31 mouse cellular contexts compared by ENCODE assay signal in genomic region chr3:116942751-116943150, GRCm38 (mm10). TPM values are rescaled to one million over a fixed set of nuclear protein-coding genes. Genes with fewer than 3 reads are reported as not detected.
A peak's percentile ranks its signal among the peaks of the same experiment; 100 is the strongest.
DNase-seq lines count a peak whose midpoint lies in the region; ATAC-seq and TF ChIP-seq lines count a peak whose summit lies in the region.
"Had no signal": no experiment of that assay in that cellular context is flagged by ENCODE, and none has a peak within 500 bp of the region (broad histone marks: within the 10 kb centered on the region; RNA-seq: fewer than 3 reads in every experiment).

No protein-coding gene starts in this region.

- H3K4me2 ChIP-seq in heart, embryonic 13.5 days: no peak overlapping the region
- no peak overlapping the region for H3K4me2 ChIP-seq in hindbrain, embryonic 14.5 days (replicated peaks)
- H3K4me2 ChIP-seq in hindbrain, postnatal 0 days (ENCODE audit: low read depth, low read length): no peak overlapping the region
- H3K4me2 ChIP-seq: forebrain, embryonic 12.5 days; hindbrain, embryonic 12.5 days; intestine, embryonic 15.5 days; liver, embryonic 15.5 days; lung, embryonic 15.5 days had no signal

- no peak for ATAC-seq in heart, embryonic 13.5 days (ENCODE audit: extremely low read depth, insufficient number of reproducible peaks, low FRiP score, low TSS enrichment)
- peak; percentile 37; the same call in 1 of the 2 replicates for ATAC-seq in hindbrain, embryonic 14.5 days (ENCODE audit: low FRiP score)
- no peak for ATAC-seq in hindbrain, postnatal 0 days
- no peak for ATAC-seq in erythroblast, adult 5-6 weeks (replicated peaks; ENCODE audit: low FRiP score, poor library complexity, severe bottlenecking)
- ATAC-seq: intestine, embryonic 15.5 days had no signal

- no peak for TF ChIP-seq CTCF in hindbrain, postnatal 0 days (IDR thresholded peaks at IDR 0.05; ENCODE audit: low read depth)

- H3K27ac ChIP-seq in heart, embryonic 13.5 days (replicated peaks): peak overlapping the region; percentile 83
- no peak overlapping the region for H3K27ac ChIP-seq in hindbrain, embryonic 14.5 days
- no peak overlapping the region for H3K27ac ChIP-seq in hindbrain, postnatal 0 days
- H3K27ac ChIP-seq: forebrain, embryonic 12.5 days; hindbrain, embryonic 12.5 days; intestine, embryonic 15.5 days; limb, embryonic 10.5 days; liver, embryonic 15.5 days; lung, embryonic 15.5 days had no signal

- intact Hi-C loops in heart, postnatal 10 days (cut with DNase I): no loop called here

- no peaks in the 10 kb centered on the region for H3K27me3 ChIP-seq in heart, embryonic 13.5 days (replicated peaks)
- H3K27me3 ChIP-seq in hindbrain, embryonic 14.5 days (ENCODE audit: control insufficient read depth, insufficient read depth, low read length): no peaks in the 10 kb centered on the region
- no peaks in the 10 kb centered on the region for H3K27me3 ChIP-seq in hindbrain, postnatal 0 days (ENCODE audit: insufficient read depth, low read length)
- H3K27me3 ChIP-seq: forebrain, embryonic 12.5 days; hindbrain, embryonic 12.5 days; intestine, embryonic 15.5 days; liver, embryonic 15.5 days; lung, embryonic 15.5 days; megakaryocyte, embryonic 14.5 days had no signal

- peaks cover 27% of the 10 kb centered on the region for H3K36me3 ChIP-seq in heart, embryonic 13.5 days
- H3K36me3 ChIP-seq in hindbrain, embryonic 14.5 days (replicated peaks; ENCODE audit: control insufficient read depth, insufficient read depth): no peaks in the 10 kb centered on the region
- H3K36me3 ChIP-seq in hindbrain, postnatal 0 days (ENCODE audit: insufficient read depth, low read length): no peaks in the 10 kb centered on the region
- H3K36me3 ChIP-seq: forebrain, embryonic 12.5 days; hindbrain, embryonic 12.5 days; intestine, embryonic 15.5 days; limb, embryonic 10.5 days; liver, embryonic 15.5 days; lung, embryonic 15.5 days had no signal

- WGBS in heart, embryonic 13.5 days: 69% methylated on average over 6 of the region's 6 CpGs
- 45% methylated on average over 6 of the region's 6 CpGs for WGBS in hindbrain, embryonic 14.5 days
- 36% methylated on average over 6 of the region's 6 CpGs for WGBS in hindbrain, postnatal 0 days

- no peak overlapping the region for H3K4me3 ChIP-seq in heart, embryonic 13.5 days
- no peak overlapping the region for H3K4me3 ChIP-seq in hindbrain, embryonic 14.5 days (replicated peaks; ENCODE audit: low read length)
- no peak overlapping the region for H3K4me3 ChIP-seq in hindbrain, postnatal 0 days (ENCODE audit: low read length)
- H3K4me3 ChIP-seq: forebrain, embryonic 12.5 days; hindbrain, embryonic 12.5 days; intestine, embryonic 15.5 days; limb, embryonic 10.5 days; liver, embryonic 15.5 days; lung, embryonic 15.5 days; megakaryocyte, embryonic 14.5 days had no signal

- H3K9me3 ChIP-seq in heart, embryonic 13.5 days: no peaks in the 10 kb centered on the region
- no peaks in the 10 kb centered on the region for H3K9me3 ChIP-seq in hindbrain, embryonic 14.5 days (ENCODE audit: control insufficient read depth, low read length)
- H3K9me3 ChIP-seq in hindbrain, postnatal 0 days (ENCODE audit: low read length): no peaks in the 10 kb centered on the region
- H3K9me3 ChIP-seq: forebrain, embryonic 12.5 days; hindbrain, embryonic 12.5 days; intestine, embryonic 15.5 days; limb, embryonic 10.5 days; liver, embryonic 15.5 days; lung, embryonic 15.5 days had no signal

- H3K9ac ChIP-seq in heart, embryonic 13.5 days: no peak overlapping the region
- H3K9ac ChIP-seq in hindbrain, embryonic 14.5 days: no peak overlapping the region
- H3K9ac ChIP-seq in hindbrain, postnatal 0 days (replicated peaks; ENCODE audit: low read length): no peak overlapping the region
- H3K9ac ChIP-seq: forebrain, embryonic 12.5 days; hindbrain, embryonic 12.5 days; intestine, embryonic 15.5 days; liver, embryonic 15.5 days; lung, embryonic 15.5 days had no signal

- peaks cover 45% of the 10 kb centered on the region for H3K4me1 ChIP-seq in heart, embryonic 13.5 days
- H3K4me1 ChIP-seq in hindbrain, embryonic 14.5 days (replicated peaks; ENCODE audit: control insufficient read depth, insufficient read depth, low read length): no peaks in the 10 kb centered on the region
- H3K4me1 ChIP-seq in hindbrain, postnatal 0 days (ENCODE audit: insufficient read depth, low read length): no peaks in the 10 kb centered on the region
- H3K4me1 ChIP-seq: hindbrain, embryonic 12.5 days; intestine, embryonic 15.5 days; limb, embryonic 10.5 days; liver, embryonic 15.5 days; lung, embryonic 15.5 days; megakaryocyte, embryonic 14.5 days had no signal

- DNase-seq in embryo, embryonic 10 days (ENCODE audit: low spot score): peak; percentile 33
- DNase-seq in embryo, embryonic 11 days: no peak
- no peak for DNase-seq in heart, postnatal 10 days
- no peak for DNase-seq in hindbrain, embryonic 14.5 days (ENCODE audit: low spot score)
- no peak for DNase-seq in hindbrain, postnatal 0 days (ENCODE audit: low spot score)
- DNase-seq: cerebellum, adult 2 months; cerebellum, postnatal 36 days; kidney, adult 8-10 months; kidney, postnatal 10 days; liver; lung, postnatal 36 days; midbrain, embryonic 14.5 days; thymus, adult 18-20 months; thymus, postnatal 36 days had no signal

RNA-seq across cellular contexts. Expression of gene 4930455H04Rik, which starts 25.3 kb away (rescaled TPM):
- not detected in 2 replicates for polyA plus RNA-seq in heart, embryonic 13.5 days (2015; fragmentation: Nextera tagmentation; extraction: Ambion mirVana)
- under 1 TPM; 0.31 to 0.37 TPM for total RNA-seq in heart, postnatal 10 days (2021)
- polyA plus RNA-seq in hindbrain, embryonic 14.5 days (2014; fragmentation: Nextera tagmentation; extraction: Ambion mirVana): not detected in 2 replicates
- not detected in 2 replicates for total RNA-seq in hindbrain, postnatal 0 days (2014; rRNA removed)
- not detected in 2 replicates for polyA plus RNA-seq in hindbrain, postnatal 0 days (2015; fragmentation: Nextera tagmentation; extraction: Ambion mirVana)
- not detected in 2 replicates for total RNA-seq in erythroblast, adult 5-6 weeks (2015; ENCODE audit: low replicate concordance)
- not detected in 2 replicates for total RNA-seq in erythroblast, adult 5-6 weeks (2017; ENCODE audit: low replicate concordance)
- total RNA-seq: gastrocnemius, postnatal 4 days; layer of hippocampus, postnatal 25 days; MEL had no signal
- polyA plus RNA-seq: C2C12; cerebellum, adult 2 months; embryonic facial prominence, embryonic 11.5 days; forebrain, embryonic 12.5 days; hindbrain, embryonic 12.5 days; intestine, embryonic 15.5 days; limb, embryonic 10.5 days; liver, embryonic 15.5 days; lung, embryonic 15.5 days; midbrain, embryonic 14.5 days; neural tube, embryonic 11.5 days; small intestine, adult 2 months; stomach, embryonic 16.5 days had no signal

RNA-seq across cellular contexts. Expression of gene Palmd, which starts 26.0 kb away (rescaled TPM):
- 13.2 and 13.6 TPM in 2 replicates for polyA plus RNA-seq in heart, embryonic 13.5 days (2015; fragmentation: Nextera tagmentation; extraction: Ambion mirVana)
- total RNA-seq in heart, postnatal 10 days (2021): 10 to 100 TPM; 79.1 to 89.5 TPM
- polyA plus RNA-seq in hindbrain, embryonic 14.5 days (2014; fragmentation: Nextera tagmentation; extraction: Ambion mirVana): 9.5 and 11.2 TPM in 2 replicates
- total RNA-seq in hindbrain, postnatal 0 days (2014; rRNA removed): 2.9 and 4.9 TPM in 2 replicates
- polyA plus RNA-seq in hindbrain, postnatal 0 days (2015; fragmentation: Nextera tagmentation; extraction: Ambion mirVana): 9.1 and 9.7 TPM in 2 replicates
- total RNA-seq in erythroblast, adult 5-6 weeks (2015; ENCODE audit: low replicate concordance): not detected in 2 replicates
- total RNA-seq in erythroblast, adult 5-6 weeks (2017; ENCODE audit: low replicate concordance): 0.42 TPM in 1 of 2 replicates, not detected in the other
- total RNA-seq: MEL had no signal

Comparison
In these comparisons a context has a peak if more than half of its experiments do, and no peak if none do; other contexts are left out.
1. RNA of gene Palmd, which starts 26.0 kb away (total RNA-seq): 79.1 to 89.5 TPM in heart, postnatal 10 days; 2.9 to 4.9 TPM in hindbrain, postnatal 0 days and 0.42 TPM in erythroblast, adult 5-6 weeks; every median in the first group is over 10 times any median in the second.